Mouse (Mus musculus) gastrocnemius, postnatal 36 days (tissue): ENCODE measurements around the gene Maob. TPM values are rescaled to one million over a fixed set of nuclear protein-coding genes. Genes with fewer than 3 reads are reported as not detected.
A peak's percentile ranks its signal among the peaks of the same experiment; 100 is the strongest.

ENCODE experiments used
- DNase-seq, 2 experiments: peaks; one replicate each; pipeline ENCODE4 v3.0.0; 2022
- intact Hi-C: fragments of 180-260 bp; cut with DNase I; formaldehyde crosslinking; loops from one replicate; pipeline ENCODE4 v1.15.1; 2025
- long read RNA-seq, 2 experiments: library from polyadenylated mRNA; stranded (forward); transcript quantifications; one replicate each; pipeline ENCODE4 v2.0.0; 2021
- total RNA-seq, 2 experiments: library from RNA; stranded (reverse); gene quantifications; 2 replicates each; pipeline ENCODE4 v1.2.3; 2021

Gene Maob
- total RNA-seq: 1 to 10 TPM; 5.1 to 5.5 TPM
- long read RNA-seq, experiment 1, partial matches to known transcripts: 1 of 5 reads
- long read RNA-seq, experiment 1, other reads (novel, unspliced or antisense): 1 of 5 reads
- long read RNA-seq, experiment 2, transcript Maob-201 (15 exons, 2,411 nt): major isoform, 7 of 8 reads
- long read RNA-seq, experiment 2, partial matches to known transcripts: 0 of 8 reads
- long read RNA-seq, experiment 2, other reads (novel, unspliced or antisense): 1 of 8 reads

GRCm38 (mm10) chrX:16817261-16817769, at the start of gene Maob:
Maob (minus strand) TSS chrX:16817366.
- intact Hi-C loops: no loop called here
- DNase-seq: peak; percentile 6 to 16

- DNase-seq: no peak
- intact Hi-C loops: loop anchor here (5.0 to 10.0 kb wide), 2 partner anchors 408 to 1295 kb away; no protein-coding TSS in a partner anchor
Observed at GRCm38 (mm10) chrX:16860244-16860643, 43.1 kb upstream of the Maob start.

- no peak for DNase-seq
- intact Hi-C loops: no loop called here
Observed at GRCm38 (mm10) chrX:16846034-16846433, 28.9 kb upstream of the Maob start.

- intact Hi-C loops: no loop called here
- DNase-seq: no peak
Observed at GRCm38 (mm10) chrX:16841443-16841842, 24.3 kb upstream of the Maob start.

- DNase-seq: no peak
- intact Hi-C loops: no loop called here
Observed at GRCm38 (mm10) chrX:16837293-16837692, 20.1 kb upstream of the Maob start.

GRCm38 (mm10) chrX:16836488-16837082, 19.4 kb upstream of the Maob start:
- intact Hi-C loops: no loop called here
- DNase-seq: no peak

GRCm38 (mm10) chrX:16826028-16826427, 8.9 kb upstream of the Maob start:
- intact Hi-C loops: no loop called here
- no peak for DNase-seq

- intact Hi-C loops: no loop called here
- DNase-seq: no peak
Observed at GRCm38 (mm10) chrX:16815965-16816364, 1.2 kb downstream of the Maob start.

GRCm38 (mm10) chrX:16812080-16812479, 5.1 kb downstream of the Maob start:
- no peak for DNase-seq
- intact Hi-C loops: no loop called here

GRCm38 (mm10) chrX:16767453-16767852, 49.7 kb downstream of the Maob start:
- intact Hi-C loops: no loop called here
- no peak for DNase-seq

- no peak for DNase-seq
- intact Hi-C loops: no loop called here
Observed at GRCm38 (mm10) chrX:16766156-16766555, 51.0 kb downstream of the Maob start.

GRCm38 (mm10) chrX:16761430-16761829, 55.7 kb downstream of the Maob start:
- intact Hi-C loops: no loop called here
- DNase-seq: no peak

GRCm38 (mm10) chrX:16754761-16755160, 62.4 kb downstream of the Maob start:
- intact Hi-C loops: no loop called here
- DNase-seq: no peak

GRCm38 (mm10) chrX:16748932-16749331, 68.2 kb downstream of the Maob start:
- intact Hi-C loops: no loop called here
- no peak for DNase-seq

- intact Hi-C loops: no loop called here
- DNase-seq: no peak
Observed at GRCm38 (mm10) chrX:16714033-16714432, 103.1 kb downstream of the Maob start.

- intact Hi-C loops: no loop called here
- DNase-seq: no peak
Observed at GRCm38 (mm10) chrX:16706094-16706493, 111.1 kb downstream of the Maob start.

Other genes starting within 250 kb of the Maob start
- 1 to 10 TPM; 3.5 to 3.8 TPM for gene Maoa, start 197.7 kb downstream of the Maob start, total RNA-seq
- not detected for gene Ndp, start 94.4 kb upstream of the Maob start, total RNA-seq